Mouse (Mus musculus) liver, embryonic 16.5 days (tissue): Measurements from ENCODE around the gene Gm19345. TPM values are rescaled to one million over a fixed set of nuclear protein-coding genes. Genes with fewer than 3 reads are reported as not detected.

Experiments used
- ATAC-seq: fragments of 200-750 bp; cut with Nextera tagmentation; 2 replicates; pipeline ENCODE4 v1.8.0; 2017; ENCODE audit warnings: low read depth, mild to moderate bottlenecking, moderate number of reproducible peaks, moderate library complexity
- H3K27ac ChIP-seq: fragments of 300-500 bp; sonication (generic); 2 replicates; pipeline ENCODE4 v1.5.1; 2014; ENCODE audit warnings: mild to moderate bottlenecking, low read length
- H3K27me3 ChIP-seq: fragments of 300-500 bp; sonication (generic); 2 replicates; pipeline ENCODE4 v1.6.1; 2014; ENCODE audit warnings: low read depth, low read length, mixed read lengths; ENCODE audit not compliant: control insufficient read depth, insufficient read depth
- H3K36me3 ChIP-seq: fragments of 300-500 bp; sonication (generic); 2 replicates; pipeline ENCODE4 v1.6.1; 2014; ENCODE audit warnings: mild to moderate bottlenecking; ENCODE audit not compliant: control insufficient read depth, insufficient read depth
- H3K4me1 ChIP-seq: fragments of 300-500 bp; sonication (generic); 2 replicates; pipeline ENCODE4 v1.6.1; 2014; ENCODE audit warnings: low read depth, low read length, mixed read lengths; ENCODE audit not compliant: control insufficient read depth
- H3K4me2 ChIP-seq: fragments of 300-500 bp; sonication (generic); 2 replicates; pipeline ENCODE4 v1.6.1; 2014; ENCODE audit warnings: low read depth, low read length, mixed read lengths
- H3K4me3 ChIP-seq: fragments of 300-500 bp; sonication (generic); 2 replicates; pipeline ENCODE4 v1.5.1; 2014; ENCODE audit warnings: low read depth, mild to moderate bottlenecking, low read length
- H3K9ac ChIP-seq: fragments of 300-500 bp; sonication (generic); 2 replicates; pipeline ENCODE4 v1.6.1; 2014; ENCODE audit warnings: low read depth, low read length
- H3K9me3 ChIP-seq: fragments of 300-500 bp; sonication (generic); replicated peaks from 2 replicates; pipeline ENCODE4 v1.6.1; 2016; ENCODE audit warnings: low read length; ENCODE audit not compliant: control insufficient read depth
- WGBS: fragments of 180-500 bp; shearing (Covaris S2); extraction: QIAGEN DNeasy Blood & Tissue Kit; methylation state at CpG from one replicate; pipeline ENCODE4 v1.1.7; 2014; ENCODE audit not compliant: insufficient replicate concordance; 5-methylcytosine and 5-hydroxymethylcytosine counted together
- polyA plus RNA-seq: library from polyadenylated mRNA; unstranded; fragments of >200 nt; fragmentation: Nextera tagmentation; extraction: Ambion mirVana; gene quantifications from 2 replicates; pipeline ENCODE4 v1.2.1, GENCODE M21; 2015

The Gm19345 gene
- polyA plus RNA-seq, 1 experiment from 2014 or later, result 0.08 TPM

DNA sequence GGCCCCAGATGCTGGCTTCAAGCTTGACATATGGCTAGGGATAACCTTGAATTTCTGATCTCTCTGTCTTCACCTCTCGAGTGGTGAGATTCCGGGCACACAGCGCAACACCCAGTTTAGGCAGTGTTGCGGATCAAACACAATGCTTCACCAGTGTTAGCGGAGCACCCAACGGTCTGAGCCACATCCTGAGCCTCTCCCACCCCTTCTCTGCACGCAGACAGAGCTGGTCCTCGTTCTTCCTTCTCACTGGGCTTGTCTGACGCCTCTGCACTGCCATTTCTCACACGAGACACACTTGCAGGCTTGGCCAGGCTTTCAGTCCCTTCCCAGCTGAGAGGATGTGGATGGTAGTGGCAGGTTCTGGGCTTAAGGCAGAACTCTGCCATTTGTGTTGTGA, 7.9 kb downstream of the Gm19345 start:
- Histone ChIP-seq H3K9me3 (no peaks in the 10 kb centered on the region), H3K36me3 (no peaks in the 10 kb centered on the region), H3K27ac (no peak overlapping the region), H3K4me2 (no peak overlapping the region), H3K4me1 (peaks cover 3% of the 10 kb centered on the region; the same call in 1 of the 2 replicates), H3K4me3 (no peak overlapping the region), H3K9ac (no peak overlapping the region), H3K27me3 (no peaks in the 10 kb centered on the region)
- no peak for ATAC-seq
- WGBS, result 50% methylated on average over 10 of the region's 10 CpGs

DNA sequence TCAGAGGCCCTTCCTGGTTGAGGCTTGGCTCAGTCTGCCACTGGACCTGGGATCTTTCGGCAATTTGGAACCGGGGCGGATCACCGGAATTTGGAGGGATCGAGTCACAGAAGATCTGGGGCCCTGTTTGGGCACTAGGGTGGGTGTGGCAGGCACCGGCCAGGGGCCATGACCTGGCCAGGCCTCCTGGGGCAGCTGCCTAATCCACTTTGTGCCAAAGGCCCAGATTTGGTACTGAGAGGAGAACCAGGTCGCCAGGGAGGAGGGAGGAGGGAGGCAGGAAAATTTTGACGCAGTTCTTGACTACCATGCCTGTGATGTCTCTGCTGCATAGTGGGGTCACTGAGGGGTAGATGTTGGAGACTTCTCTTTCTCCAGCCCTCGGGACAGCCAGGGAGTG, 9.4 kb downstream of the Gm19345 start, which contains the start of gene Ceacam16:
Gene Ceacam16 (minus strand): TSS at position 101 of the 400 bp plus-strand sequence.
- Histone ChIP-seq H3K4me3 (no peak within 1 kb of the TSS), H3K4me1 (peaks cover 3% of the 10 kb centered on the region; the same call in 1 of the 2 replicates), H3K9ac (no peak within 1 kb of the TSS), H3K27me3 (no peaks in the 10 kb centered on the region), H3K36me3 (no peaks in the 10 kb centered on the region), H3K9me3 (no peaks in the 10 kb centered on the region), H3K27ac (no peak within 1 kb of the TSS), H3K4me2 (no peak within 1 kb of the TSS)
- 57% methylated on average over 9 of the region's 9 CpGs for WGBS
- no peak for ATAC-seq

- H3K27me3 ChIP-seq, result no peaks in the 10 kb centered on the region
- ATAC-seq, result no peak
- H3K9ac ChIP-seq, result no peak overlapping the region
- no peak overlapping the region for H3K27ac ChIP-seq
- no peaks in the 10 kb centered on the region for H3K36me3 ChIP-seq
- H3K4me1 ChIP-seq, result peaks cover 3% of the 10 kb centered on the region; the same call in 1 of the 2 replicates
- H3K4me2 ChIP-seq, result no peak overlapping the region
- no peaks in the 10 kb centered on the region for H3K9me3 ChIP-seq
- H3K4me3 ChIP-seq, result no peak overlapping the region
- WGBS, result 33% methylated on average over 2 of the region's 2 CpGs
These were observed 12.4 kb downstream of the Gm19345 start for GRCm38 (mm10) chr7:19864241-19864640.

DNA sequence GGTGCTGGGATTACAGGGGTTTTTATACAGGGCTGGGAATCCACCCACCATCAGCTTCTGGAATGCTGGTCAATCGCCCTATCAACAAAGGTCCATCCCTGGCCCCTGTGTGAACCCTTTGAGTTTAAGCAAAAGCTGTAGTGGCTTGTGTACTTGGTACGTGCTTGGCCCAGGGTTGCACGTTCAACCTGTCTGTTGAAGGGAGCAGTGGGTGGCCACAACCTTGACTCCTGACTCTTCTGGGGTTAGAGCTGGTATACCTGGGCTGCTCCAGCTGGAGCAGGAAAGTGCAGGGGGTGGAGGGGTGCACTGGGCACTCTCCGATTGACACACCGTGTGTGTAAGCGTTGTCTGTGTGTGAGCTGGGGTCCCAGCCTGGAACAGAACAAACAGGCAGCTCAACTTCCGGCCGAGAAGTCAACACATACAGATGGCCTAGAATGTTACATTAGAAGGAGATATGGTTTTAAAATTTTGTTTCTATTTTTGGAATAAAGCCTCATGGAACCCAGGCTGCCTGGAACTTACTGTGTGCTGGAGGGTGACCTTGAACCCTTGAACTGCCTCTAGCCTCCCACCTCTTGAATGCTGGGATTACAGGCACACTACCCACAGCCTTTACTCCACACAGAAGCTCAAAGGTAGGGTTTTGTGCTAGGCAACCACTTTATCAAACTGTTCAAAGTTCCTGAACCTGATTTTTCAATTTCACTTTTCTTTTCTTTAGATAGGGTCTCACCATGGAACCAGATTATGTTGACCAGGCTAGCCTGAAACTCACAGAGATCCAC, 13.6 kb downstream of the Gm19345 start:
- H3K4me2 ChIP-seq, result no peak overlapping the region
- H3K4me3 ChIP-seq, result no peak overlapping the region
- ATAC-seq, result peak; percentile 92
- WGBS, result 55% methylated on average over 8 of the region's 8 CpGs
- H3K27ac ChIP-seq, result peak overlapping the region; percentile 68
- H3K27me3 ChIP-seq, result no peaks in the 10 kb centered on the region
- no peak overlapping the region for H3K9ac ChIP-seq
- no peaks in the 10 kb centered on the region for H3K9me3 ChIP-seq
- H3K36me3 ChIP-seq, result no peaks in the 10 kb centered on the region
- H3K4me1 ChIP-seq, result peaks cover 3% of the 10 kb centered on the region; the same call in 1 of the 2 replicates

DNA sequence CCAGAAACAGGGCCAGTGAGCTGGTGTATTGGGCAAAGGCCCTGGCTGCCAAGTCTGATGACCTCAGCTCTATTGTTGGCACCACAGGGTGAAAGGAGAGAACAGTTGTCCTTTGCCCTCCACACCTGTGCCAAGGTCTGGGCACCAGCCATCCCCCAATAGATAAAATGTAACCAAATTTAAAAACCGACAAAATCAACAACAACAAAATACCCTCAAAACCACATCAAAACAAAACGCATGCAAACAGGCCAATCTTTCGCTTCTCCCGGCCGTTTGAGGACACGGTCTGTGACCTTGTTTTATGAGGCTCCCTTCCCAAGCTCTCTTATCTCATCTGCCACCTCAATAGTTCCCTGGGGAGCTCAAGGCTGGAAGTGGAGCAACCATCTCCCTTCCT, 14.7 kb downstream of the Gm19345 start:
- Histone ChIP-seq H3K36me3 (no peaks in the 10 kb centered on the region), H3K4me2 (no peak overlapping the region), H3K9me3 (no peaks in the 10 kb centered on the region), H3K27ac (no peak overlapping the region; the same call in 1 of the 2 replicates), H3K4me1 (peaks cover 6% of the 10 kb centered on the region), H3K4me3 (no peak overlapping the region), H3K9ac (no peak overlapping the region), H3K27me3 (no peaks in the 10 kb centered on the region)
- WGBS, result 69% methylated on average over 6 of the region's 6 CpGs
- no peak for ATAC-seq

GRCm38 (mm10) chr7:19867751-19868399, 16.1 kb downstream of the Gm19345 start:
- Histone ChIP-seq H3K9me3 (no peaks in the 10 kb centered on the region), H3K4me3 (no peak overlapping the region), H3K4me2 (no peak overlapping the region), H3K27ac (no peak overlapping the region), H3K27me3 (no peaks in the 10 kb centered on the region), H3K9ac (no peak overlapping the region), H3K4me1 (peaks cover 9% of the 10 kb centered on the region), H3K36me3 (no peaks in the 10 kb centered on the region)
- ATAC-seq, result no peak
- 68% methylated on average over 16 of the region's 16 CpGs for WGBS

DNA sequence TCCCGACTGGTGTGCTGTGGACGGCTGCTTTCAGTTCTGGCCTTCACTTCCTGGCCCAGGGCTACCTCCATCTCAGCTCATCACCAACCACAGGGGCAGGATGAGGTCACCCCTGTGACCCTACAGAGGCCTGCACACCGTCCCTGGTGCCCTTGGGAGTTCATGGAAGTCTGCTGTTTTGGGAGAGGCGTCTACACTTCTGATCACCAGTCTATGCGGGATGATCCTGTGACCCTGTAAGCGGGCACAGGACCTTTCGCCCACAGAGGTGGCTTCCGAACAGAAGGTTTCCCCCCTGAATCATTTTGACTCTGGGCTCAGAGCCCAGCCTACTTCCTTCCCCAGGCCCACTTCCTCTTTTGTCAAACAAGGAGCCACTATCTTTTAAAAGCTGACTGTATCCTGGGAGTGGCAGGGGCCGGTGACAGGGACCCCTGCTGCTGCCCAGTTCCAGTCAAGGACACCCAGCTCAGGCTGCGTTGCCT, 19.4 kb downstream of the Gm19345 start:
- Histone ChIP-seq H3K4me2 (peak overlapping the region; percentile 6; the same call in 1 of the 2 replicates), H3K9me3 (no peaks in the 10 kb centered on the region), H3K4me1 (peaks cover 10% of the 10 kb centered on the region), H3K36me3 (no peaks in the 10 kb centered on the region), H3K9ac (no peak overlapping the region), H3K27ac (peak overlapping the region; percentile 10; the same call in 1 of the 2 replicates), H3K4me3 (no peak overlapping the region), H3K27me3 (no peaks in the 10 kb centered on the region)
- 12% methylated on average over 10 of the region's 10 CpGs for WGBS
- ATAC-seq, result peak; percentile 37; the same call in 1 of the 2 replicates

DNA sequence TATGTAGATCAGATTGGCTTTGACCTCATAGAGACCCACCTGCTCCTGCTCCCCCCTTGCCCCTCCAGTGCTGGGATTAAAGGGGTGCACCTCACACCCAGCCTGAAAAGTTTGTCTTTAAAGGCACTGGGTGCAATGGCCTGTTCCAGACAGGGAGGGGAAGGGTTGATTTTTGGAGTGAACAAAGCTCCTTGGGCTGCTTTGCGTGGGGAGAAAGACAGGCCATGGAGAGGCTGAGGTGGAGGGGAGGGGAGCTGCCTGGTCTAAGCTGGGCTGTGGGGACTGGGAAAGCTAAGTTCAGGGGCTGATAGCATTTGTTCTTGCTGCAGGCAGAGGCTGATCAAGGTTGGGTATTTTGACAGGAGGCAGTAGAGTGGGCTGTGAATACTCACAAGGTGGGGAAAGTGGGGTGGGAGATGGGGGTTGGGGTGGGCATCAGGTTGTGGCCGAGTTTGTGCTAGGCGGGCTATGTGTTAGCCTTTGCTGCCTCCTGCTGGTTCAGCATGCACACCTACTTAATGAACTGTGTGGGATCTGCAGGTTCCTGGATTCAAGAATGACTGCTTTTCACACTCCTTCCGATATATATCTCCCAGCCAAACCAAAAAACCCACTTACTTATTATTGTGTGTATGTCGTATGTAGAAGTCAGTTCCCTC, 20.3 kb downstream of the Gm19345 start:
- 18% methylated on average over 5 of the region's 5 CpGs for WGBS
- Histone ChIP-seq H3K4me2 (no peak overlapping the region), H3K4me3 (no peak overlapping the region), H3K36me3 (no peaks in the 10 kb centered on the region), H3K4me1 (peaks cover 11% of the 10 kb centered on the region), H3K27me3 (no peaks in the 10 kb centered on the region), H3K9ac (no peak overlapping the region), H3K9me3 (no peaks in the 10 kb centered on the region), H3K27ac (no peak overlapping the region)
- ATAC-seq, result no peak
